Mouse (Mus musculus) forebrain, embryonic 11.5 days (tissue): ENCODE measurements around the gene Asb4. TPM values are rescaled to one million over a fixed set of nuclear protein-coding genes. Genes with fewer than 3 reads are reported as not detected.

Experiments used
- ATAC-seq: fragments of 200-750 bp; cut with Nextera tagmentation; replicated peaks from 2 replicates; pipeline ENCODE4 v1.8.0; 2017; ENCODE audit warnings: moderate TSS enrichment; ENCODE audit not compliant: low FRiP score
- DNase-seq: peaks from one replicate; pipeline ENCODE4 v3.0.0-alpha.2; 2017; ENCODE audit warnings: low spot score
- H3K27ac ChIP-seq: fragments of 300-500 bp; sonication (generic); 2 replicates; pipeline ENCODE4 v1.5.1; 2014; ENCODE audit warnings: low read depth, low read length
- H3K27me3 ChIP-seq: fragments of 300-500 bp; sonication (generic); 2 replicates; pipeline ENCODE4 v1.6.1; 2014; ENCODE audit warnings: mild to moderate bottlenecking, low read length, mixed read lengths; ENCODE audit not compliant: control insufficient read depth, insufficient read depth
- H3K36me3 ChIP-seq: fragments of 300-500 bp; sonication (generic); 2 replicates; pipeline ENCODE4 v1.6.1; 2014; ENCODE audit warnings: mild to moderate bottlenecking, low read length, moderate library complexity, mixed read lengths; ENCODE audit not compliant: control insufficient read depth, insufficient read depth
- H3K4me1 ChIP-seq: fragments of 300-500 bp; sonication (generic); replicated peaks from 2 replicates; pipeline ENCODE4 v1.6.1; 2014; ENCODE audit warnings: low read length, mixed read lengths; ENCODE audit not compliant: control insufficient read depth, insufficient read depth
- H3K4me2 ChIP-seq: fragments of 300-500 bp; sonication (generic); 2 replicates; pipeline ENCODE4 v1.6.1; 2014; ENCODE audit warnings: low read depth, mild to moderate bottlenecking, low read length, moderate library complexity, mixed read lengths; ENCODE audit not compliant: severe bottlenecking
- H3K4me3 ChIP-seq: fragments of 300-500 bp; sonication (generic); 2 replicates; pipeline ENCODE4 v1.5.1; 2014; ENCODE audit warnings: low read depth, low read length
- H3K9ac ChIP-seq: fragments of 300-500 bp; sonication (generic); 2 replicates; pipeline ENCODE4 v1.6.1; 2014; ENCODE audit warnings: low read length
- H3K9me3 ChIP-seq: fragments of 300-500 bp; sonication (generic); 2 replicates; pipeline ENCODE4 v1.6.1; 2016; ENCODE audit warnings: low read length, mixed read lengths; ENCODE audit not compliant: control insufficient read depth
- WGBS: fragments of 180-500 bp; shearing (Covaris S2); extraction: QIAGEN DNeasy Blood & Tissue Kit; methylation state at CpG from one replicate; pipeline ENCODE4 v1.1.7; 2014; 5-methylcytosine and 5-hydroxymethylcytosine counted together
- polyA plus RNA-seq: library from polyadenylated mRNA; unstranded; fragments of >200 nt; fragmentation: Nextera tagmentation; extraction: Ambion mirVana; gene quantifications from 2 replicates; pipeline ENCODE4 v1.2.1, GENCODE M21; 2014

Gene Asb4
- polyA plus RNA-seq, 1 experiment from 2014 or later = 33.4 TPM

DNA sequence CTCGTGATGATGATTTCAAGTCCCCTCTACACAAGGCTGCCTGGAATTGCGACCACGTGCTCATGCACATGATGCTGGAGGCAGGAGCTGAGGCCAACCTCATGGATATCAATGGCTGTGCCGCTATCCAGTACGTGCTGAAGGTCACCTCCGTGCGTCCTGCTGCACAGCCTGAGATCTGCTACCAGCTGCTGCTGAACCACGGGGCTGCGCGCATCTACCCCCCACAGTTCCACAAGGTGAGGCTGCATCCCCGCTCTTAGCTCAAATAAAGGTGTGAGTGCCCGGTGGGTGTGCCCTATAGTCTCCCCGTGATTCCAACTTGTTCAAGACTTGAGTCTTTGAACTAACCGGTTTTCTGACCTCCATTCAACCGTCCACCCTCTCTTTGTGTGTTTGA, 40.4 kb downstream of the Asb4 start:
- Histone ChIP-seq H3K27ac (no peak overlapping the region), H3K9ac (no peak overlapping the region), H3K4me2 (no peak overlapping the region), H3K36me3 (no peaks in the 10 kb centered on the region), H3K9me3 (no peaks in the 10 kb centered on the region), H3K4me3 (no peak overlapping the region), H3K27me3 (no peaks in the 10 kb centered on the region), H3K4me1 (no peaks in the 10 kb centered on the region)
- no peak for ATAC-seq
- DNase-seq = no peak
- WGBS = 82% methylated on average over 15 of the region's 15 CpGs

GRCm38 (mm10) chr6:5427033-5427432, 43.8 kb downstream of the Asb4 start:
- WGBS = 92% methylated on average over 2 of the region's 2 CpGs
- no peak for ATAC-seq
- Histone ChIP-seq H3K4me2 (no peak overlapping the region), H3K9ac (no peak overlapping the region), H3K9me3 (no peaks in the 10 kb centered on the region), H3K4me1 (no peaks in the 10 kb centered on the region), H3K36me3 (no peaks in the 10 kb centered on the region), H3K4me3 (no peak overlapping the region), H3K27me3 (no peaks in the 10 kb centered on the region), H3K27ac (no peak overlapping the region)
- DNase-seq = no peak

GRCm38 (mm10) chr6:5429562-5429961, 46.4 kb downstream of the Asb4 start:
- Histone ChIP-seq H3K4me1 (no peaks in the 10 kb centered on the region), H3K4me3 (no peak overlapping the region), H3K36me3 (no peaks in the 10 kb centered on the region), H3K27me3 (no peaks in the 10 kb centered on the region), H3K4me2 (no peak overlapping the region), H3K9me3 (no peaks in the 10 kb centered on the region), H3K9ac (no peak overlapping the region), H3K27ac (no peak overlapping the region)
- no peak for DNase-seq
- 94% methylated on average over 4 of the region's 4 CpGs for WGBS
- ATAC-seq = no peak

- Histone ChIP-seq H3K4me3 (no peak overlapping the region), H3K36me3 (no peaks in the 10 kb centered on the region), H3K27me3 (no peaks in the 10 kb centered on the region), H3K4me2 (no peak overlapping the region), H3K9me3 (no peaks in the 10 kb centered on the region), H3K9ac (no peak overlapping the region), H3K4me1 (no peaks in the 10 kb centered on the region), H3K27ac (no peak overlapping the region)
- WGBS = 91% methylated on average over 4 of the region's 4 CpGs
- ATAC-seq = no peak
- no peak for DNase-seq
Observed at GRCm38 (mm10) chr6:5429982-5430550, 46.9 kb downstream of the Asb4 start.

DNA sequence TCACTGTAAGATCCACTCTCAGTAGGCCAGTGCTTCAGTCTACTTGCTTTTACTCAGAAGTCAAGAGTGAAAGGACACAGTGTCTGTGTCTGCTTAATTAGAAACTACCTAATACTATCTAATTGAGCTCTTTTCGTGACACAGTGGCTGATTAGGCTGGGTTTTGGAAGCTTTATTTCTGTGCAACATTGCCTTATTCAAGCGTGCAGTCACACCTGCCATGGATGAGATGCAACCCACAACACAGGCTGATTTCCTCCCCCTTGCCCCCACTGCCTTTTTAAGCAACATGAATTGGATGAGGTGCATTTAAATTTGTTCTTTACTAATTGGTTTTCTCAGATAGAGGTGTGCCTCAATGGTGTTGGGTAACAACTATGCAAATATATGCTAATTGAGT, 50.7 kb downstream of the Asb4 start:
- H3K4me3 ChIP-seq = no peak overlapping the region
- no peak overlapping the region for H3K9ac ChIP-seq
- no peaks in the 10 kb centered on the region for H3K36me3 ChIP-seq
- H3K4me2 ChIP-seq = no peak overlapping the region
- ATAC-seq = peak; percentile 53; the same call in 1 of the 2 replicates
- no peak overlapping the region for H3K27ac ChIP-seq
- WGBS = 47% methylated on average over 2 of the region's 2 CpGs
- no peaks in the 10 kb centered on the region for H3K9me3 ChIP-seq
- no peaks in the 10 kb centered on the region for H3K4me1 ChIP-seq
- DNase-seq = no peak
- peaks cover 2% of the 10 kb centered on the region; the same call in 1 of the 2 replicates for H3K27me3 ChIP-seq

DNA sequence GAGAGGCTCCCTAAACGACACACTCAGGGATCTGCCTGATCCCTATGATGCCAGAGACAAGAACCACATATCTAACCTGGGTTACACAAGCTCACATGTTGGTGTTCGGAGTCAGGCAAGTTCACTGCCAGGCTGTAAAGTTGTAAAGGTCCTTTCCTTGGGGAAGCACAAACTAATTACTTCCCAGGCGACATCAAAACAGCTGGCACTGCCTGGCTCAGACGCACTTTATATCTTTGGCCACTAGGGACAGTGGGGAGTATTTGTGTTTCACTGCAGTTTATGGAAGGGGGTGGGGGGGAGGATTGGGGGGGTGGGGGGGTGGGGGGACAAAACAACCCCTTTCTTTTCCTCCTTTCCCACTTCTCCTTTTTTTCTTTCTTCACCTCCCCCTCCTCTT, 54.6 kb downstream of the Asb4 start:
- H3K4me1 ChIP-seq = no peaks in the 10 kb centered on the region; the same call in 1 of the 2 replicates
- ATAC-seq = no peak

DNA sequence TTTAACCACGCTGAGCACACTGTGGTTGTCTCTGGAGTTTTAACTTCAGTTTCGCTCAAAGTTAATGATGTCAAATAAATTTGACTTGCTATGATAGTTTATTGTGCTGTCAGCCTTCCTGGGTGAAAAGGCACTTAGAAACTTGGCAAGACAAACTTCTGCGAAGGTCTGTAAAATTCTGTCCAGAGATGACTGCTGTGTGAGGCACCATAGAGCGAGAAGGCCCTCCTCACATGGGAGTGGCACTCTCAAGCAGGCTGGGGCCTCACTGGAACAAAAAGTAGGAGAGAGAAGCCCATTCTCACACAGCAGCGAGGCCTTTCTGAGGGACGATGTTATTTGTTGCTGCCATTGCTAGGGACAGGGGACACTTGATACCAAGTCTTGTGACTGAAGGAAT, 58.0 kb downstream of the Asb4 start:
- Histone ChIP-seq H3K9me3 (no peaks in the 10 kb centered on the region), H3K27ac (no peak overlapping the region), H3K4me1 (no peaks in the 10 kb centered on the region; the same call in 1 of the 2 replicates), H3K9ac (no peak overlapping the region), H3K27me3 (no peaks in the 10 kb centered on the region), H3K4me3 (no peak overlapping the region), H3K4me2 (no peak overlapping the region), H3K36me3 (no peaks in the 10 kb centered on the region)
- DNase-seq (no peak), ATAC-seq (no peak)
- WGBS = 89% methylated on average over 6 of the region's 6 CpGs

More for the DNA sequence above, 54.6 kb downstream of the Asb4 start:
- no peak overlapping the region for H3K9ac ChIP-seq
- 38% methylated on average over 4 of the region's 4 CpGs for WGBS
- peaks cover 2% of the 10 kb centered on the region; the same call in 1 of the 2 replicates for H3K27me3 ChIP-seq
- no peaks in the 10 kb centered on the region for H3K9me3 ChIP-seq
- H3K27ac ChIP-seq = no peak overlapping the region
- H3K36me3 ChIP-seq = no peaks in the 10 kb centered on the region
- no peak for DNase-seq
- H3K4me2 ChIP-seq = no peak overlapping the region
- no peak overlapping the region for H3K4me3 ChIP-seq

DNA sequence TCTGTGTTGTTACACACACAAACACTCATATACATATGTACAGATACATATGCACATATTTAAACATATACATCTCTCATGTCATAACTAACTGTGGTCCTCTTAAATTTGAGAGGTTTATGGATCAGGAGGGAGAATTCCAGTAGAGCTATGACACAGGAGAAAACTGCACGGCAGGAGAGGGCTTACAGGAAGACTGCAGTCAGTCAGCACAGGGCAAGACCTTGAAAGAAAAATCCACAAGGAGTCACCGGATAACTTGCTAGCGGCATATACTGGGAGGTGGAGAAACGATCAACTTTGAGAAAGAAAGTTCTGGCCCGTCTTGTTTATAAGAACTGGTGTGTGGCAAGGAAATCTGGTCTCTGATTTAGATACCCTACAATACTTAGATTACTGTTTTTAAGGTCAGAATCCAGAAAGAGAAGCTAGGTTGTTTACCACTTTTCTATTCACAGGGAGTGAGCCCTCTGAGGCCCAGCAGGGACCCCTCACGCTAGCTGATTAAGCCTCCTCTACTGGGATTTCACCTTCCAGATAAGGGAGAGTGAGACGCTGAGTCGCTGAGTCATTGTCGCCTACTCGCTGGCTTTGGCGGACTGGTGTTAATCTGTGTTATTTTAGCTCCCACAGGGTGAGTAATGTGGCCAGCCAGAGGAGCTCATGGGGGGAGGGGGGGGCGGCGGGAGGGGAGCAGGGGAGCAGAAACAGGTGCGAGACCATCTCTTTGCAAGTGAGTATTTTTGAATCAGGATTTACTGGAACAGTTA, 59.3 kb downstream of the Asb4 start:
- Histone ChIP-seq H3K27me3 (no peaks in the 10 kb centered on the region), H3K4me1 (peaks cover 2% of the 10 kb centered on the region; the same call in 1 of the 2 replicates), H3K27ac (no peak overlapping the region), H3K4me2 (no peak overlapping the region), H3K9me3 (no peaks in the 10 kb centered on the region), H3K4me3 (no peak overlapping the region), H3K9ac (no peak overlapping the region), H3K36me3 (no peaks in the 10 kb centered on the region)
- ATAC-seq (no peak), DNase-seq (peak; percentile 51)
- 5% methylated on average over 14 of the region's 14 CpGs for WGBS
